Mouse (Mus musculus): ENCODE measurements at regions not wholly inside any gene's neighbourhood (a gene's known extent, or its start where the extent isn't known, plus 50 kb on each side); places are given as distances from the start of the nearest gene placed in this dataset.

GRCm38 (mm10) chr1:69440564-69441334 lies 246.3 kb downstream of the Ikzf2 start:
- Histone ChIP-seq H3K4me2 (no peak overlapping the region), H3K9me3 (no peaks in the 10 kb centered on the region), H3K4me3 (no peak overlapping the region), H3K4me1 (replicated peaks) (no peaks in the 10 kb centered on the region), H3K9ac (no peak overlapping the region), H3K27me3 (no peaks in the 10 kb centered on the region), H3K36me3 (no peaks in the 10 kb centered on the region), H3K27ac (replicated peaks) (no peak overlapping the region)
- 93% methylated on average over 14 of the region's 14 CpGs for WGBS
- ATAC-seq (ENCODE audit: low FRiP score, low read depth) = no peak

GRCm38 (mm10) chr1:69437042-69437441 lies 250.0 kb downstream of the Ikzf2 start:
- ATAC-seq (ENCODE audit: low FRiP score, low read depth) = no peak

GRCm38 (mm10) chr1:69433655-69434357 lies 253.2 kb downstream of the Ikzf2 start:
- H3K27ac ChIP-seq (replicated peaks) = no peak overlapping the region
- no peaks in the 10 kb centered on the region for H3K27me3 ChIP-seq
- H3K9ac ChIP-seq = no peak overlapping the region
- WGBS = 59% methylated on average over 8 of the region's 8 CpGs
- no peak overlapping the region for H3K4me3 ChIP-seq
- H3K9me3 ChIP-seq = no peaks in the 10 kb centered on the region
- H3K4me2 ChIP-seq = no peak overlapping the region
- no peaks in the 10 kb centered on the region for H3K36me3 ChIP-seq
- H3K4me1 ChIP-seq (replicated peaks) = no peaks in the 10 kb centered on the region
- ATAC-seq (ENCODE audit: low FRiP score, low read depth) = no peak

More at GRCm38 (mm10) chr1:69437042-69437441, 250.0 kb downstream of the Ikzf2 start:
- WGBS = 94% methylated on average over 8 of the region's 8 CpGs
- Histone ChIP-seq H3K9ac (no peak overlapping the region), H3K27ac (replicated peaks) (no peak overlapping the region), H3K27me3 (no peaks in the 10 kb centered on the region), H3K4me1 (replicated peaks) (no peaks in the 10 kb centered on the region), H3K4me2 (no peak overlapping the region), H3K36me3 (no peaks in the 10 kb centered on the region), H3K4me3 (no peak overlapping the region), H3K9me3 (no peaks in the 10 kb centered on the region)

DNA sequence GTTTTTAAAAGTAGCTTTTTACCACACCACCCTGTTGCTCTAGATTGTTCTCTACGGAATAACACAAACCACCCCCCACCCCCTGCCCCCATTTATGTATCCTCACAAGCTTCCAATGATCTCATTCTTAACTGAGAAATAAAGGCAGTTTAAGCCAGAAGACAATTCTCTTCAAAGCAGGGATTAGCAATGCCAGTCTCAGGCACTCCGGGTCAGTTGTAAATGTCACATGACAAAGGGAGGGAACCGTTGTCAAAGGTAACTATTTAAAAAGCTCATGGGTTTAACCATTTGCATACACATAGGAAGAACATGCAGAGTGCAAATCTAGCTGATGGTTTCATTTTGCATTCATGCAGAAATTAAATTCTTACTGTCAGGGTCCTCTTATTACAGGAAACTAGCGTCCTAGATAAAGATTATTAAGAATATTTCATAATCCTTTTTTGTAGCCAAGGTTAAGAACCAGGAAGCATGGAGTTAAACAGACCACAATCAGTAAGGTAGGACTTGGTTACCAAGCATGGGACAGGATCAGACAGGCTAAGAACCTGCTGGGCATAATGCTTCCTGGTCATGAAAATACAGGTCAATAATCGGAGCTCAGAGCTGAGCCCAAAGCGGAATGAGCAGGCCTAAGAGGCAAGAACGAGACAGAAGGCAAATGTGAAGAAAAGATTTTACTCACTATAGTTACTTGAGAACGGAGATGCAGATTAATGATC lies 256.2 kb downstream of the Ikzf2 start:
- no peaks in the 10 kb centered on the region for H3K4me1 ChIP-seq (replicated peaks)
- H3K27me3 ChIP-seq = no peaks in the 10 kb centered on the region
- no peak overlapping the region for H3K9ac ChIP-seq
- no peak overlapping the region for H3K4me3 ChIP-seq
- H3K4me2 ChIP-seq = no peak overlapping the region
- 58% methylated on average over 8 of the region's 8 CpGs for WGBS
- no peaks in the 10 kb centered on the region for H3K9me3 ChIP-seq
- ATAC-seq (ENCODE audit: low FRiP score, low read depth) = no peak
- no peaks in the 10 kb centered on the region for H3K36me3 ChIP-seq
- H3K27ac ChIP-seq (replicated peaks) = no peak overlapping the region

- Histone ChIP-seq H3K27ac (replicated peaks) (no peak overlapping the region), H3K9ac (no peak overlapping the region), H3K4me1 (replicated peaks) (no peaks in the 10 kb centered on the region), H3K4me3 (no peak overlapping the region), H3K9me3 (no peaks in the 10 kb centered on the region), H3K4me2 (no peak overlapping the region), H3K36me3 (no peaks in the 10 kb centered on the region), H3K27me3 (no peaks in the 10 kb centered on the region)
- 60% methylated on average over 5 of the region's 5 CpGs for WGBS
- no peak for ATAC-seq (ENCODE audit: low FRiP score, low read depth)
Measured at GRCm38 (mm10) chr1:69429632-69430031, 257.4 kb downstream of the Ikzf2 start.

DNA sequence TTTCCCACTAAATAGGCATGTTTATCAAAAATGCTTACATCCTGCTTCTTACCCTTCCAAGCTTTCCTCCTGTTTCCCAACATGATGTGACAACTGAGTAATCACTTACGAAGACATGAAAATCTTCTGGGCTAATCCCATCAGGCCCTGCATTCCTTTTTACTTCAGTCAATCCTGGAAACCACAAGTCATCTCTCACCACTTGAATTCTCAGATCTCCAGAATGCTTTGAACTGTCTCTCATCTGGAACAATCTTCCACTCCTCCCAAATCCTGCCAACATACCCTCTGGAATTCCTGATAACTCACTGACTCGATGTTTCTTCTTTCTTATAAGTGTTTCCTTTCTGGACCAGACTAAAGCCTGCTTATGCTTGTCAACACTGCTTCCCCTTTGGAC lies 289.4 kb downstream of the Ikzf2 start:
- H3K9ac ChIP-seq = no peak overlapping the region
- H3K4me1 ChIP-seq (replicated peaks) = no peaks in the 10 kb centered on the region
- ATAC-seq (ENCODE audit: low FRiP score, low read depth) = no peak
- no peaks in the 10 kb centered on the region for H3K27me3 ChIP-seq
- H3K36me3 ChIP-seq = no peaks in the 10 kb centered on the region
- 87% methylated on average over 2 of the region's 2 CpGs for WGBS
- H3K4me3 ChIP-seq = no peak overlapping the region
- H3K27ac ChIP-seq (replicated peaks) = no peak overlapping the region
- H3K4me2 ChIP-seq = no peak overlapping the region
- peaks cover 21% of the 10 kb centered on the region for H3K9me3 ChIP-seq

DNA sequence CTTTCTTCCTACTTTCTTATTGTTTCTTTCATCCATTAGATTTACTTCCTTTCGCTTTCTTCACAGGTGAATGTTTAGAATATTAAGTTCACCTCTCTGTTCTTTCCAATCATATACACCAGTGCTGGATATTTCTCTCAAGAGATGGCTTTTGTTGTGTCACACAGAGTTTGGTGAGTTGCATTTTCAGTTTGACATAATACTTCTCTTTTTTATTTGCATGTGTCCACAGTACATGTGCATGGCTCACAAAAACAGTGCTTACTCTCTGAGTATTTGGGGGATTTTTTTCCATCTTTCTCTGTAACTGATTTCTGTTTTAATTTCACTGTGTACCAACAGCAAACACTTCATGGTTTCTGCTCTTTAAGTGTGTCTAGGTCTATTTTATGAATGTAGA lies 274.5 kb upstream of the Erbb4 start:
- Histone ChIP-seq H3K4me1 (replicated peaks) (no peaks in the 10 kb centered on the region), H3K9ac (no peak overlapping the region), H3K4me2 (no peak overlapping the region), H3K27me3 (no peaks in the 10 kb centered on the region), H3K27ac (replicated peaks) (no peak overlapping the region), H3K4me3 (no peak overlapping the region), H3K36me3 (no peaks in the 10 kb centered on the region), H3K9me3 (no peaks in the 10 kb centered on the region)
- no peak for ATAC-seq (ENCODE audit: low FRiP score, low read depth)
- 98% methylated on average over 1 of the region's 1 CpGs for WGBS

DNA sequence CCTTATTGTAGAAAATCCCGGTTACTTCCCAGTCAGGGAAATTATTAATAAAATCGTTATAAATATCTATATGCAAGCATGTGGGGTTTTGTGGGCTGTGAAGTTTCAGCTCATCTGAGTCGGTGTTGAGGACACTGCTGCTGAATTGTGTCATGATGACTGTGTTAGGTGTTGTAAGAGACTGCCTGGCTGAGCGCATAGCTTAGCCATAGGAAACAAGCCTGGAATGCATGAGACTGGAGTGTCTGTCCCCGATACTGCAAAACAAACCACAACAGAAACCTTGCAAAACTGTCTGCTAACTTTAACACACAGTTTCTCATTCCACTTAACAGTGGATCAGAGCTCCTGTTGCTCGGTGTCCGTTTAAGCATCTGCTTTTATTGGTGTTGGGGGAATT lies 271.9 kb upstream of the Erbb4 start:
- no peak overlapping the region for H3K9ac ChIP-seq
- no peak overlapping the region for H3K27ac ChIP-seq (replicated peaks)
- H3K4me1 ChIP-seq (replicated peaks) = no peaks in the 10 kb centered on the region
- H3K36me3 ChIP-seq = no peaks in the 10 kb centered on the region
- H3K4me2 ChIP-seq = no peak overlapping the region
- H3K4me3 ChIP-seq = no peak overlapping the region
- H3K9me3 ChIP-seq = no peaks in the 10 kb centered on the region
- no peak for ATAC-seq (ENCODE audit: low FRiP score, low read depth)
- 87% methylated on average over 7 of the region's 7 CpGs for WGBS
- H3K27me3 ChIP-seq = no peaks in the 10 kb centered on the region

- Histone ChIP-seq H3K9me3 (no peaks in the 10 kb centered on the region), H3K36me3 (no peaks in the 10 kb centered on the region), H3K4me1 (replicated peaks) (no peaks in the 10 kb centered on the region), H3K9ac (no peak overlapping the region), H3K4me3 (no peak overlapping the region), H3K27ac (replicated peaks) (no peak overlapping the region), H3K4me2 (no peak overlapping the region), H3K27me3 (no peaks in the 10 kb centered on the region)
- 96% methylated on average over 46 of the region's 46 CpGs for WGBS
- ATAC-seq (ENCODE audit: low FRiP score, low read depth) = no peak
Measured at GRCm38 (mm10) chr1:69376923-69377706, 269.3 kb upstream of the Erbb4 start.

DNA sequence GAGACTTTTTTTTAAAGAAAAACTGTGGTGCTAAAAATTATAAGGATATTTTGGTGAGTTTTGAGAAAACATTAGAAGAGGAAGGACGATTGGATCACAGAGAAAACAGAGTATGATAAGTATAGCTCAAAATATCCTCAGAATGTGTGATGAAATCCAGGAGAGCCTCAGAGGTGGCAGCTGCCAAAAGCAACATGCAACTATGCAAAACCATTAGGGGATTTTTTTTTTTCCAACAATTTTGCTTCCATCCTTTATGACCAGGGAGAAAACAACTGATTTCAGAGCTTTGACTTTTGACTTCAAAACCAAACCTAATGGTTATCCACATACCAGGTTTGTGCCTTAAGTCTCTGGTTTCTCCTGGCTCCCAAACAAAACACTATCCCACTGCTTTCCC lies 267.4 kb upstream of the Erbb4 start:
- H3K4me1 ChIP-seq (replicated peaks) = no peaks in the 10 kb centered on the region
- no peak overlapping the region for H3K27ac ChIP-seq (replicated peaks)
- no peak overlapping the region for H3K9ac ChIP-seq
- 65% methylated on average over 1 of the region's 1 CpGs for WGBS
- H3K4me2 ChIP-seq = no peak overlapping the region
- no peak for ATAC-seq (ENCODE audit: low FRiP score, low read depth)
- no peaks in the 10 kb centered on the region for H3K36me3 ChIP-seq
- no peak overlapping the region for H3K4me3 ChIP-seq
- no peaks in the 10 kb centered on the region for H3K27me3 ChIP-seq
- no peaks in the 10 kb centered on the region for H3K9me3 ChIP-seq

DNA sequence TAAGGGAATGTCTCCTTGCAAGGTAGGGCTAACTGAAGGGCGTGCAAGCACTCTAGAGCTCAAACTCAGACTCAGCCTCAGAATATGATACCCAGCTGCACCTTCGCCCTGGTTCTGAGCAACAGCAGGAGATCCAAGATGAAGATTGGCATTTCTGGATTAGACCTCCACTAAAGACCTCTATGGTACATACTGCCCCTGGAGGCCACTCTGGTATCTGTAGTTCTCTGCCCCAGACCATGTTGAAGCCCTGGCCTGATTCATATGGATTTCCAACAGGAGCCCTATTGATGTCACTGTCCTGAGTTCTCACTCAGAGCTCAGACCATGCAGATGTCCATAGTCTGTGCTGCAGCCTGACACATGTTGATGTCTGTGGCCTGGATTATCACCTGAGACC lies 262.2 kb upstream of the Erbb4 start:
- Histone ChIP-seq H3K4me3 (no peak overlapping the region), H3K4me1 (replicated peaks) (no peaks in the 10 kb centered on the region), H3K36me3 (no peaks in the 10 kb centered on the region), H3K27ac (replicated peaks) (no peak overlapping the region), H3K27me3 (no peaks in the 10 kb centered on the region), H3K9ac (no peak overlapping the region), H3K4me2 (no peak overlapping the region), H3K9me3 (no peaks in the 10 kb centered on the region)
- 85% methylated on average over 2 of the region's 2 CpGs for WGBS
- no peak for ATAC-seq (ENCODE audit: low FRiP score, low read depth)

- Histone ChIP-seq H3K9me3 (no peaks in the 10 kb centered on the region), H3K27me3 (no peaks in the 10 kb centered on the region), H3K4me1 (replicated peaks) (no peaks in the 10 kb centered on the region), H3K4me2 (no peak overlapping the region), H3K27ac (replicated peaks) (no peak overlapping the region), H3K4me3 (no peak overlapping the region), H3K9ac (no peak overlapping the region), H3K36me3 (no peaks in the 10 kb centered on the region)
- ATAC-seq (ENCODE audit: low FRiP score, low read depth) = no peak
- WGBS = 58% methylated on average over 1 of the region's 1 CpGs
Measured at GRCm38 (mm10) chr1:69367531-69367930, 259.7 kb upstream of the Erbb4 start.
